Mouse (Mus musculus): ENCODE measurements around the gene Hltf. TPM values are rescaled to one million over a fixed set of nuclear protein-coding genes. Genes with fewer than 3 reads are reported as not detected.

Gene Hltf
- total and polyA plus RNA-seq, 2 experiments, result 1.2 to 15.2 TPM

- TF ChIP-seq CTCF (IDR thresholded peaks at IDR 0.05; ENCODE audit: low read depth, low read length), result no peak
- TF ChIP-seq POLR2A (IDR thresholded peaks at IDR 0.05; ENCODE audit: extremely low read depth, insufficient read depth, low read length), result no peak
- no peaks in the 10 kb centered on the region for H3K27me3 ChIP-seq (ENCODE audit: control insufficient read depth, insufficient read depth, low read length)
- peak overlapping the region; percentile 78 for H3K4me3 ChIP-seq (ENCODE audit: insufficient read depth, low read depth, low read length)
- H3K4me1 ChIP-seq (ENCODE audit: control insufficient read depth, insufficient read depth, low read length), result no peaks in the 10 kb centered on the region
- H3K36me3 ChIP-seq (ENCODE audit: control insufficient read depth, insufficient read depth, low read length), result peaks cover 3% of the 10 kb centered on the region; the same call in 1 of the 2 replicates
- H3K9ac ChIP-seq (ENCODE audit: low read depth, low read length), result peak overlapping the region; percentile 75
- H3K27ac ChIP-seq (replicated peaks; ENCODE audit: insufficient read depth, low read depth, low read length), result no peak overlapping the region
- DNase-seq (ENCODE audit: extremely low read depth, low read depth, low spot score), result no peak
- no peaks in the 10 kb centered on the region for H3K79me2 ChIP-seq (ENCODE audit: control insufficient read depth, insufficient read depth, low read length)
- 0% methylated on average over 6 of the region's 9 CpGs for WGBS
Observed at GRCm38 (mm10) chr3:20058197-20058541, 558 bp downstream of the Hltf start.

GRCm38 (mm10) chr3:20076145-20077053 lies 18.8 kb downstream of the Hltf start:
- no peaks in the 10 kb centered on the region for H3K4me1 ChIP-seq (ENCODE audit: control insufficient read depth, insufficient read depth, low read length)
- no peaks in the 10 kb centered on the region for H3K79me2 ChIP-seq (ENCODE audit: control insufficient read depth, insufficient read depth, low read length)
- H3K27ac ChIP-seq (replicated peaks; ENCODE audit: insufficient read depth, low read depth, low read length), result no peak overlapping the region
- TF ChIP-seq POLR2A (IDR thresholded peaks at IDR 0.05; ENCODE audit: extremely low read depth, insufficient read depth, low read length), result no peak
- no peak for TF ChIP-seq CTCF (IDR thresholded peaks at IDR 0.05; ENCODE audit: low read depth, low read length)
- H3K9ac ChIP-seq (ENCODE audit: low read depth, low read length), result no peak overlapping the region
- H3K36me3 ChIP-seq (ENCODE audit: control insufficient read depth, insufficient read depth, low read length), result peaks cover 24% of the 10 kb centered on the region; the same call in 1 of the 2 replicates
- no peak overlapping the region for H3K4me3 ChIP-seq (ENCODE audit: insufficient read depth, low read depth, low read length)
- no peaks in the 10 kb centered on the region for H3K27me3 ChIP-seq (ENCODE audit: control insufficient read depth, insufficient read depth, low read length)
- 87% methylated on average over 11 of the region's 11 CpGs for WGBS
- DNase-seq (ENCODE audit: extremely low read depth, low read depth, low spot score), result peak; percentile 2

GRCm38 (mm10) chr3:20082161-20082560 lies 24.6 kb downstream of the Hltf start:
- Histone ChIP-seq H3K27me3 (ENCODE audit: control insufficient read depth, insufficient read depth, low read length) (no peaks in the 10 kb centered on the region), H3K27ac (replicated peaks; ENCODE audit: insufficient read depth, low read depth, low read length) (no peak overlapping the region), H3K4me1 (ENCODE audit: control insufficient read depth, insufficient read depth, low read length) (no peaks in the 10 kb centered on the region), H3K4me3 (ENCODE audit: insufficient read depth, low read depth, low read length) (no peak overlapping the region), H3K79me2 (ENCODE audit: control insufficient read depth, insufficient read depth, low read length) (no peaks in the 10 kb centered on the region), H3K9ac (ENCODE audit: low read depth, low read length) (no peak overlapping the region), H3K36me3 (ENCODE audit: control insufficient read depth, insufficient read depth, low read length) (peaks cover 30% of the 10 kb centered on the region)
- TF ChIP-seq POLR2A (IDR thresholded peaks at IDR 0.05; ENCODE audit: extremely low read depth, insufficient read depth, low read length) (no peak), CTCF (IDR thresholded peaks at IDR 0.05; ENCODE audit: low read depth, low read length) (no peak)
- 88% methylated on average over 3 of the region's 3 CpGs for WGBS
- no peak for DNase-seq (ENCODE audit: extremely low read depth, low read depth, low spot score)

GRCm38 (mm10) chr3:20103830-20104229 lies 46.2 kb downstream of the Hltf start:
- Histone ChIP-seq H3K36me3 (ENCODE audit: control insufficient read depth, insufficient read depth, low read length) (peaks cover 17% of the 10 kb centered on the region), H3K27ac (replicated peaks; ENCODE audit: insufficient read depth, low read depth, low read length) (no peak overlapping the region)
- 40% methylated on average over 3 of the region's 3 CpGs for WGBS

GRCm38 (mm10) chr3:20104318-20104717 lies 46.7 kb downstream of the Hltf start:
- H3K27ac ChIP-seq (replicated peaks; ENCODE audit: insufficient read depth, low read depth, low read length), result no peak overlapping the region
- H3K79me2 ChIP-seq (ENCODE audit: control insufficient read depth, insufficient read depth, low read length), result no peaks in the 10 kb centered on the region
- DNase-seq (ENCODE audit: extremely low read depth, low read depth, low spot score), result no peak
- H3K4me3 ChIP-seq (ENCODE audit: insufficient read depth, low read depth, low read length), result no peak overlapping the region
- no peak for TF ChIP-seq CTCF (IDR thresholded peaks at IDR 0.05; ENCODE audit: low read depth, low read length)
- TF ChIP-seq POLR2A (IDR thresholded peaks at IDR 0.05; ENCODE audit: extremely low read depth, insufficient read depth, low read length), result no peak
- no peaks in the 10 kb centered on the region for H3K4me1 ChIP-seq (ENCODE audit: control insufficient read depth, insufficient read depth, low read length)
- H3K36me3 ChIP-seq (ENCODE audit: control insufficient read depth, insufficient read depth, low read length), result peaks cover 21% of the 10 kb centered on the region
- no peaks in the 10 kb centered on the region for H3K27me3 ChIP-seq (ENCODE audit: control insufficient read depth, insufficient read depth, low read length)
- H3K9ac ChIP-seq (ENCODE audit: low read depth, low read length), result no peak overlapping the region
- 90% methylated on average over 8 of the region's 8 CpGs for WGBS

More at GRCm38 (mm10) chr3:20103830-20104229, 46.2 kb downstream of the Hltf start:
- no peaks in the 10 kb centered on the region for H3K79me2 ChIP-seq (ENCODE audit: control insufficient read depth, insufficient read depth, low read length)
- no peaks in the 10 kb centered on the region for H3K4me1 ChIP-seq (ENCODE audit: control insufficient read depth, insufficient read depth, low read length)
- no peak for TF ChIP-seq POLR2A (IDR thresholded peaks at IDR 0.05; ENCODE audit: extremely low read depth, insufficient read depth, low read length)
- no peak for TF ChIP-seq CTCF (IDR thresholded peaks at IDR 0.05; ENCODE audit: low read depth, low read length)
- H3K27me3 ChIP-seq (ENCODE audit: control insufficient read depth, insufficient read depth, low read length), result no peaks in the 10 kb centered on the region
- no peak for DNase-seq (ENCODE audit: extremely low read depth, low read depth, low spot score)
- H3K4me3 ChIP-seq (ENCODE audit: insufficient read depth, low read depth, low read length), result no peak overlapping the region
- H3K9ac ChIP-seq (ENCODE audit: low read depth, low read length), result no peak overlapping the region

- Histone ChIP-seq H3K9ac (ENCODE audit: low read depth, low read length) (no peak overlapping the region), H3K27me3 (ENCODE audit: control insufficient read depth, insufficient read depth, low read length) (no peaks in the 10 kb centered on the region), H3K27ac (replicated peaks; ENCODE audit: insufficient read depth, low read depth, low read length) (no peak overlapping the region), H3K4me3 (ENCODE audit: insufficient read depth, low read depth, low read length) (no peak overlapping the region), H3K4me1 (ENCODE audit: control insufficient read depth, insufficient read depth, low read length) (no peaks in the 10 kb centered on the region), H3K36me3 (ENCODE audit: control insufficient read depth, insufficient read depth, low read length) (peaks cover 24% of the 10 kb centered on the region), H3K79me2 (ENCODE audit: control insufficient read depth, insufficient read depth, low read length) (no peaks in the 10 kb centered on the region)
- no peak for DNase-seq (ENCODE audit: extremely low read depth, low read depth, low spot score)
- TF ChIP-seq CTCF (IDR thresholded peaks at IDR 0.05; ENCODE audit: low read depth, low read length) (no peak), POLR2A (IDR thresholded peaks at IDR 0.05; ENCODE audit: extremely low read depth, insufficient read depth, low read length) (no peak)
- WGBS, result 79% methylated on average over 2 of the region's 2 CpGs
Observed at GRCm38 (mm10) chr3:20104776-20105175, 47.2 kb downstream of the Hltf start.
